Mouse (Mus musculus): ENCODE results near the gene Cacnb3. TPM values are rescaled to one million over a fixed set of nuclear protein-coding genes. Genes with fewer than 3 reads are reported as not detected.
A peak's percentile ranks its signal among the peaks of the same experiment; 100 is the strongest.

Gene Cacnb3
- total RNA-seq, 1 experiment from 2014 or later = 1.3 TPM

GRCm38 (mm10) chr15:98662567-98663545 is 32.2 kb downstream of the Cacnb3 start, which contains the start of gene Ddx23:
Ddx23 (minus strand) TSS chr15:98662894.
- peak; percentile 99 for ATAC-seq (replicated peaks; ENCODE audit: insufficient number of reproducible peaks, low FRiP score, low TSS enrichment, poor library complexity, severe bottlenecking)

- ATAC-seq (replicated peaks; ENCODE audit: insufficient number of reproducible peaks, low FRiP score, low TSS enrichment, poor library complexity, severe bottlenecking) = no peak
Observed at GRCm38 (mm10) chr15:98664042-98664907, 33.6 kb downstream of the Cacnb3 start.

- no peak for ATAC-seq (replicated peaks; ENCODE audit: insufficient number of reproducible peaks, low FRiP score, low TSS enrichment, poor library complexity, severe bottlenecking)
Observed at GRCm38 (mm10) chr15:98672592-98672991, 42.0 kb downstream of the Cacnb3 start.

- no peak for ATAC-seq (replicated peaks; ENCODE audit: insufficient number of reproducible peaks, low FRiP score, low TSS enrichment, poor library complexity, severe bottlenecking)
Observed at GRCm38 (mm10) chr15:98673732-98674131, 43.1 kb downstream of the Cacnb3 start.

GRCm38 (mm10) chr15:98674284-98674993 is 43.8 kb downstream of the Cacnb3 start:
- no peak for ATAC-seq (replicated peaks; ENCODE audit: insufficient number of reproducible peaks, low FRiP score, low TSS enrichment, poor library complexity, severe bottlenecking)

- ATAC-seq (replicated peaks; ENCODE audit: insufficient number of reproducible peaks, low FRiP score, low TSS enrichment, poor library complexity, severe bottlenecking) = no peak
Observed at GRCm38 (mm10) chr15:98674994-98675545, 44.4 kb downstream of the Cacnb3 start.

GRCm38 (mm10) chr15:98675634-98676250 is 45.1 kb downstream of the Cacnb3 start:
- ATAC-seq (replicated peaks; ENCODE audit: insufficient number of reproducible peaks, low FRiP score, low TSS enrichment, poor library complexity, severe bottlenecking) = no peak

GRCm38 (mm10) chr15:98676471-98676870 is 45.8 kb downstream of the Cacnb3 start:
- no peak for ATAC-seq (replicated peaks; ENCODE audit: insufficient number of reproducible peaks, low FRiP score, low TSS enrichment, poor library complexity, severe bottlenecking)

- ATAC-seq (replicated peaks; ENCODE audit: insufficient number of reproducible peaks, low FRiP score, low TSS enrichment, poor library complexity, severe bottlenecking) = peak; percentile 98
Observed at GRCm38 (mm10) chr15:98676940-98677728, 46.5 kb downstream of the Cacnb3 start, which contains the start of gene Rnd1. Rnd1 (minus strand) TSS chr15:98677461.

GRCm38 (mm10) chr15:98677977-98678376 is 47.3 kb downstream of the Cacnb3 start:
- no peak for ATAC-seq (replicated peaks; ENCODE audit: insufficient number of reproducible peaks, low FRiP score, low TSS enrichment, poor library complexity, severe bottlenecking)

GRCm38 (mm10) chr15:98680660-98681059 is 50.0 kb downstream of the Cacnb3 start:
- ATAC-seq (replicated peaks; ENCODE audit: insufficient number of reproducible peaks, low FRiP score, low TSS enrichment, poor library complexity, severe bottlenecking) = no peak

- ATAC-seq (replicated peaks; ENCODE audit: insufficient number of reproducible peaks, low FRiP score, low TSS enrichment, poor library complexity, severe bottlenecking) = no peak
Observed at GRCm38 (mm10) chr15:98681633-98682032, 51.0 kb downstream of the Cacnb3 start.

- 0 out of 2 replicates have a peak, but pooled peaks have one; percentile 29 for ATAC-seq (replicated peaks; ENCODE audit: insufficient number of reproducible peaks, low FRiP score, low TSS enrichment, poor library complexity, severe bottlenecking)
Observed at GRCm38 (mm10) chr15:98683177-98683576, 52.5 kb downstream of the Cacnb3 start.

- ATAC-seq (replicated peaks; ENCODE audit: insufficient number of reproducible peaks, low FRiP score, low TSS enrichment, poor library complexity, severe bottlenecking) = peak; percentile 74
Observed at GRCm38 (mm10) chr15:98683746-98684145, 53.1 kb downstream of the Cacnb3 start.

GRCm38 (mm10) chr15:98685926-98686325 is 55.3 kb downstream of the Cacnb3 start:
- ATAC-seq (replicated peaks; ENCODE audit: insufficient number of reproducible peaks, low FRiP score, low TSS enrichment, poor library complexity, severe bottlenecking) = no peak

- ATAC-seq (replicated peaks; ENCODE audit: insufficient number of reproducible peaks, low FRiP score, low TSS enrichment, poor library complexity, severe bottlenecking) = no peak
Observed at GRCm38 (mm10) chr15:98689682-98690081, 59.0 kb downstream of the Cacnb3 start.

- no peak for ATAC-seq (replicated peaks; ENCODE audit: insufficient number of reproducible peaks, low FRiP score, low TSS enrichment, poor library complexity, severe bottlenecking)
Observed at GRCm38 (mm10) chr15:98691486-98692147, 61.0 kb downstream of the Cacnb3 start.
